Mouse (Mus musculus): ENCODE measurements around the gene Gm17660. TPM values are rescaled to one million over a fixed set of nuclear protein-coding genes. Genes with fewer than 3 reads are reported as not detected.

The Gm17660 gene
- polyA plus RNA-seq, 1 experiment from 2014 or later = 0.44 TPM

DNA sequence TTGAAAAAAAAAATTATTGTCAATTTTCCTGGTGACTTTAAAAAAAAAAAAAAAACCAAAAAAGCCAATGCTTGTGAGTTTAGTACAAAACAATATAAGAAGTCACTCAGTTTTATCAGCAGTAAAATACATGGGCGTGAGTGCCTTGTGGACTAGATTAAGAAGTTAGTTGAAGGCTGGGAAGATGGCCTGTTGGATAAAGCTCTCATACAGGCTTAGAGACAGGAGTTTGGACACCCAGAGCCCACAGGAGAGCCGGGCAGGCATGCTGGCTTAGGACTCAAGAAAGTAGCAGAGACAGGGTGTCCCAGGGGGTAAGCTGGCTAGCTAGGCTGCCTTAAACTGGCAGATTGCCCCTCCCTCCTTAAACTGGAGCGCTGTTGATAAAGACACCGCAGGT is 22.5 kb downstream of the Gm17660 start:
- no peak overlapping the region for H3K9ac ChIP-seq (replicated peaks; ENCODE audit: low read depth, low read length)
- no peak for ATAC-seq (ENCODE audit: low read depth)
- no peaks in the 10 kb centered on the region for H3K4me1 ChIP-seq (ENCODE audit: control insufficient read depth, insufficient read depth, low read length)

DNA sequence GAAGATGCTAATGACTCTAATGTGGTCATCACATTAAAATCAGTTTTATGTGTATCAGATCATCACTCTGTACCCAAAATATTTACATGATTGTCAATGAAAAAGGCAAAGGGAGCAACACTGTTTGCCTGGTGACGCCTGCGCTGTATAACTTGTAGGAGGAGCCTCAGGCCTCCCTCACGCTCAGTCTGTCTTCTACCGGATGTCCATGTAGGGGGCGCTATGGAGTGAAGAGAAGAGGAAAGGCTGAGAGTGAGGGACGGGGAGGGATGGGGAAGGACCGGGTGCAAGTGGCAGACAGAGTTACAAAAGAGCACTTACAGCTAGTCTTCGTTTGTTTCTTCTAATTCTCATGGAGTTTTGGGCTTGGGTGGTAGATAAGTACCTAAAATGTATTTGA is 24.5 kb downstream of the Gm17660 start:
- ATAC-seq (ENCODE audit: low read depth) = no peak
- H3K9me3 ChIP-seq (ENCODE audit: control insufficient read depth, low read length) = no peaks in the 10 kb centered on the region
- H3K36me3 ChIP-seq (ENCODE audit: control insufficient read depth, insufficient read depth, low read length) = peaks cover 9% of the 10 kb centered on the region; the same call in 1 of the 2 replicates
- no peak overlapping the region for H3K27ac ChIP-seq (ENCODE audit: low read depth, low read length)
- 63% methylated on average over 8 of the region's 8 CpGs for WGBS
- H3K9ac ChIP-seq (replicated peaks; ENCODE audit: low read depth, low read length) = no peak overlapping the region
- H3K27me3 ChIP-seq (ENCODE audit: control insufficient read depth, insufficient read depth, low read length) = no peaks in the 10 kb centered on the region
- no peaks in the 10 kb centered on the region for H3K4me1 ChIP-seq (ENCODE audit: control insufficient read depth, insufficient read depth, low read length)
- H3K4me2 ChIP-seq (ENCODE audit: low read depth, low read length) = no peak overlapping the region
- no peak overlapping the region for H3K4me3 ChIP-seq (ENCODE audit: low read depth, low read length)

More for the DNA sequence above, 22.5 kb downstream of the Gm17660 start:
- H3K4me2 ChIP-seq (ENCODE audit: low read depth, low read length) = no peak overlapping the region
- H3K36me3 ChIP-seq (ENCODE audit: control insufficient read depth, insufficient read depth, low read length) = peaks cover 9% of the 10 kb centered on the region; the same call in 1 of the 2 replicates
- no peak overlapping the region for H3K27ac ChIP-seq (ENCODE audit: low read depth, low read length)
- H3K4me3 ChIP-seq (ENCODE audit: low read depth, low read length) = no peak overlapping the region
- WGBS = 94% methylated on average over 4 of the region's 4 CpGs
- no peaks in the 10 kb centered on the region for H3K9me3 ChIP-seq (ENCODE audit: control insufficient read depth, low read length)
- no peaks in the 10 kb centered on the region for H3K27me3 ChIP-seq (ENCODE audit: control insufficient read depth, insufficient read depth, low read length)

DNA sequence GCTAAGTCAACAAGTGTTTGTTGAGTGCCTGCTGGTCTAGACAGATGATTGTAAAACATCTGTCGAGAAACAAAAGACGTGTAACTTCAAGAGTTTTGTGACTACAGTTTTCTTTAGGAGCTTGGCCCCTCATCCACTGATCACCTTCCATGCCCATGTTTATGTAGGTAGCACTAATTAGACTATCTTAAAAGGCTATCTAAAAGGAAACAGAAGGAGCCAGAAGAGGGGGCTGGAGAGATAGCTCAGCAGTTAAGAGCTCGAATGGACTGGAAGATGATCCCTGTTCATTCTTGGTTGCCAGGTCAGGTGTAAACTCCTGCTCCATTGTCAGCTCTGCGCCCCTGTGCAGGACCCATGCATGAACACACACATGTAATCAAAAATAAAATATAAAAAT is 29.3 kb downstream of the Gm17660 start:
- Histone ChIP-seq H3K27ac (ENCODE audit: low read depth, low read length) (no peak overlapping the region), H3K9ac (replicated peaks; ENCODE audit: low read depth, low read length) (no peak overlapping the region), H3K9me3 (ENCODE audit: control insufficient read depth, low read length) (no peaks in the 10 kb centered on the region), H3K36me3 (ENCODE audit: control insufficient read depth, insufficient read depth, low read length) (0 out of 2 replicates have a peak, but pooled peaks cover 5% of the 10 kb centered on the region), H3K4me3 (ENCODE audit: low read depth, low read length) (no peak overlapping the region), H3K4me2 (ENCODE audit: low read depth, low read length) (peak overlapping the region; percentile 47), H3K4me1 (ENCODE audit: control insufficient read depth, insufficient read depth, low read length) (0 out of 2 replicates have a peak, but pooled peaks cover 8% of the 10 kb centered on the region), H3K27me3 (ENCODE audit: control insufficient read depth, insufficient read depth, low read length) (no peaks in the 10 kb centered on the region)
- no peak for ATAC-seq (ENCODE audit: low read depth)
- 34% methylated on average over 4 of the region's 4 CpGs for WGBS

DNA sequence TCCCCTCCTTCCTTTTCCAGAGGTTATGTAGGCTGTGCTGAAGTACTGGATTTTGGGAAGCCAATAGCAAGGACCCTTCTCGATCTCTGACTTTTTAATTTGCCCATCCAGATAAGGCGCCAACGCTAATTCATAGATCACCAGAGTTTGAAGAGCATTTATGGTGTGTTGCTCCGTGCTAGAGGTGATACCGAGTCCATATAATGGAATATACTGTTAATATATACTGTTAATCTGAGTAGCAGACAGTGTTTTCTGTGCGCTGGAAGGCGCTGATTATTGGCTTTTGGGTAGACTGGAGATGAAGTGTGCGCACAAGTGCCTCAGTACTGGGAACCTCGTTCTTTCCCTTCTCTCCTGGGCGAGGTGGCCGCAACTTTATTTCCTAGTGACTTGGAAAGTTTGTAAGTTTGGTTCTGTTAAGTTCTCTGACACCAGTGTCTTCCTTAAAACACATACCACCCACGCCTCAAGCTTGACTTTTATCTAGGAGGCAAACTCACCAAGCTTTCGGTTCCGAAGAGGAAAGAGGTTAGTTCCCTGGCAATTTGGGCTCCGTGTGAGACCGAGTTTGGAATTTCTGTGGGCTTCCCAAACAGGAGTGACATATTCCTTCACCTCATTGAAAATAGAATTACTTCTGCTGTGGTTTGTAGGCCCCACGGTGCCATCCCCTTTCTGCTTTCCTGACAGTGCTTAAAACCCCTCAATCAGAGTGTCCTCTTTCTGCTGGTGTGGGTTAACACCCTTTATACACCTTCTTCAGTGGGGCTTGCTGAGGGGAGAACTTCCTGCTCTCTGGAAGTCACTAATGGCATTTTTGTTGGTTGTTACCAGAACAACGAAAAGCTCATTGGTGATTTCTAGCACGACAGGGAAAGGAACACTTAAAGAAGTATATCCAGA is 30.0 kb downstream of the Gm17660 start:
- peak overlapping the region; percentile 68 for H3K9ac ChIP-seq (replicated peaks; ENCODE audit: low read depth, low read length)
- peak overlapping the region; percentile 74; the same call in 1 of the 2 replicates for H3K27ac ChIP-seq (ENCODE audit: low read depth, low read length)
- 0 out of 2 replicates have a peak, but pooled peaks cover 5% of the 10 kb centered on the region for H3K36me3 ChIP-seq (ENCODE audit: control insufficient read depth, insufficient read depth, low read length)
- H3K27me3 ChIP-seq (ENCODE audit: control insufficient read depth, insufficient read depth, low read length) = no peaks in the 10 kb centered on the region
- peak; percentile 2; the same call in 1 of the 2 replicates for ATAC-seq (ENCODE audit: low read depth)
- H3K9me3 ChIP-seq (ENCODE audit: control insufficient read depth, low read length) = no peaks in the 10 kb centered on the region
- H3K4me1 ChIP-seq (ENCODE audit: control insufficient read depth, insufficient read depth, low read length) = 0 out of 2 replicates have a peak, but pooled peaks cover 8% of the 10 kb centered on the region
- H3K4me3 ChIP-seq (ENCODE audit: low read depth, low read length) = peak overlapping the region; percentile 58
- H3K4me2 ChIP-seq (ENCODE audit: low read depth, low read length) = peak overlapping the region; percentile 47
- WGBS = 5% methylated on average over 19 of the region's 19 CpGs

DNA sequence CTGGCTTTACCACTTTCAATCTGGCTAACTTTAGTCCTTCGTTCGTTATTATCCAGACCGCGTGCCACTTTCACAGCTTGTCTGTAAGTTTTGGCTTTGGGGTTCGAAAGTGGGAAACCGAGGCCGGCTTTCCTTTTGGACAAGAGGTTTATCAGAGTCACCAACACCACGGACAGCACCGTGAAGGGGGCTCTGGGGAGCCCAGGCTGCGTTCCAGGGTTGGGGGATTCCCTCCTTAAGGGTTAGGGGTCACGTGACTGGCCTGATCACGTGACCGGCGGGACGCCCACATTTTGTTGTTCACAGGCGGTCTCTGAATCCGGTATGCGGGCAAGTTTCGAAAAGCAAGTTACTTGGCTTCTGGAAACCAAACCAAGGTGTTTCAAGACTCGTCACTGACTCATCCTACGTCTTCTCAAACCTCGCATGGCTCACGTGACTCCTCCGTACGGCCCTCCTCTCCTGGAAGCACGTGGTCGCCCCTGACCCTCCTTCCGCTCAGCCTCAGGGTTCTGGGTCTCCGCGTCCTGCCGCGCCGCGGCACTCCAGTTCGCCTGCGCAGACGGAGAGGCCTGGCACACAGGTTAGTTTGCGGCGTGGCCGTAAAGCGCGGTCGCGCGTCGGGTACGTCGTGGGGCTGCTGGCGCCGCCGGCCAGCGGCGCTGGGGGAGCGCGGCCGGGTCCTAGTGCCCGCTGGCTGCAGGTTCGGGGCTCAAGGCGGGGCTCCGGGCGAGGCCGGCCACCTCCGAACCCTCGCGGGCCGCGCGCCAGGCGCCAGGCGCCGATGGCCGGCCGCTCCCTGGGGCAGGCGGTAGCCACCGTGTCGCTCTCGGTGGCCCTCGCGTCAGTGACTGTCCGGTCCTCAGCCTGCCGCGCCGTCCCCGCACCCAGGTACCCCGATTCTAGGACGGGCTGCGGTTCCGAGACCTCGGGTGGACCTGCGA is 30.9 kb downstream of the Gm17660 start, which contains the start of gene Nudt9:
TSS of gene Nudt9 (plus strand) at position 51 of the 944 bp plus-strand sequence.
- Histone ChIP-seq H3K36me3 (ENCODE audit: control insufficient read depth, insufficient read depth, low read length) (0 out of 2 replicates have a peak, but pooled peaks cover 5% of the 10 kb centered on the region), H3K9me3 (ENCODE audit: control insufficient read depth, low read length) (no peaks in the 10 kb centered on the region), H3K4me2 (ENCODE audit: low read depth, low read length) (peak within 1 kb of the TSS; percentile 47), H3K4me3 (ENCODE audit: low read depth, low read length) (peak within 1 kb of the TSS; percentile 58), H3K27ac (ENCODE audit: low read depth, low read length) (peak within 1 kb of the TSS; percentile 74), H3K27me3 (ENCODE audit: control insufficient read depth, insufficient read depth, low read length) (no peaks in the 10 kb centered on the region), H3K9ac (replicated peaks; ENCODE audit: low read depth, low read length) (peak within 1 kb of the TSS; percentile 68), H3K4me1 (ENCODE audit: control insufficient read depth, insufficient read depth, low read length) (0 out of 2 replicates have a peak, but pooled peaks cover 8% of the 10 kb centered on the region)
- peak; percentile 99 for ATAC-seq (ENCODE audit: low read depth)
- WGBS = 5% methylated on average over 80 of the region's 90 CpGs

DNA sequence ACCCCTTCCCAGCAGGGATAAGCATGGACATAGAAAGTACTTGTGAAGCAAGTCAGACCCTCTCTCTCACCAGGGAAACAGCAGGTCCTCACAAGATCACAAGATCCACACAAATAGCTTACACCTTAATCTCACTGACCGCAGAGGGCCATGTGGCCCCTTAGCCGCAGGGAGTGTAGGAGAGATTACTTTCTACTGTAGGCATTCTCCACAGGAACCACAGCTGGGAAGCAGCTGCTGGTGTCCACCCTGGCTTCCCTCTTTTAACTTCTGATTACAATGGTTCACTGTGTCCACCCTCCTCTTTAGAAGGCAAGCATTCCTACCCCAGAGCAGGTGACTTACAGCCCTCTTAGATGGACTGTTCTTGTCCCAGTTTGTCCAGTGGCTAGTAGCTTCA is 33.7 kb downstream of the Gm17660 start:
- no peak overlapping the region for H3K27ac ChIP-seq (ENCODE audit: low read depth, low read length)
- H3K27me3 ChIP-seq (ENCODE audit: control insufficient read depth, insufficient read depth, low read length) = no peaks in the 10 kb centered on the region
- 0 out of 2 replicates have a peak, but pooled peaks cover 8% of the 10 kb centered on the region for H3K4me1 ChIP-seq (ENCODE audit: control insufficient read depth, insufficient read depth, low read length)
- H3K36me3 ChIP-seq (ENCODE audit: control insufficient read depth, insufficient read depth, low read length) = no peaks in the 10 kb centered on the region
- no peak overlapping the region for H3K4me2 ChIP-seq (ENCODE audit: low read depth, low read length)
- H3K9ac ChIP-seq (replicated peaks; ENCODE audit: low read depth, low read length) = no peak overlapping the region
- no peaks in the 10 kb centered on the region for H3K9me3 ChIP-seq (ENCODE audit: control insufficient read depth, low read length)
- H3K4me3 ChIP-seq (ENCODE audit: low read depth, low read length) = no peak overlapping the region
- ATAC-seq (ENCODE audit: low read depth) = no peak
- WGBS = 72% methylated on average over 2 of the region's 2 CpGs

DNA sequence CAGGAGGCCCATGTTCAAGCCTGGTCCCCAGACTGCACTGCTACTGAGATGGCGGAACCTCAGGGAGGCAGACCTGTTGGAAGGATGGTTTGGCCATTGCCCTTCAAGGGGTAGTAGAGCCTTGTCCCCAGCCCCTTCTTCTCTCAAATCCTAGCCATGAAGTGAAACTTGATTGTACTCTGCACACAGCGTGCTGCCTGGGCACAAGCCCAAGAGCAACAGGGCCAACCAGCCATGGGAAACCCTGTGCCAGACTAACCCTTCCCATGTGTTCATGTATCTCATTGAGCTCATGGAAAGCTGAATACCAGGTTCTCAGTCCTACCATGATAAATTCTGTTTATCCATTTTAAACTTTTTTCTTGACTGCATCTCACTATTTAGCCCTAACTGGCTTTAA is 34.5 kb downstream of the Gm17660 start:
- Histone ChIP-seq H3K27me3 (ENCODE audit: control insufficient read depth, insufficient read depth, low read length) (no peaks in the 10 kb centered on the region), H3K36me3 (ENCODE audit: control insufficient read depth, insufficient read depth, low read length) (no peaks in the 10 kb centered on the region), H3K4me2 (ENCODE audit: low read depth, low read length) (no peak overlapping the region), H3K27ac (ENCODE audit: low read depth, low read length) (no peak overlapping the region), H3K9ac (replicated peaks; ENCODE audit: low read depth, low read length) (no peak overlapping the region), H3K4me1 (ENCODE audit: control insufficient read depth, insufficient read depth, low read length) (0 out of 2 replicates have a peak, but pooled peaks cover 8% of the 10 kb centered on the region), H3K9me3 (ENCODE audit: control insufficient read depth, low read length) (no peaks in the 10 kb centered on the region), H3K4me3 (ENCODE audit: low read depth, low read length) (no peak overlapping the region)
- WGBS = 93% methylated on average over 2 of the region's 2 CpGs
- ATAC-seq (ENCODE audit: low read depth) = no peak

DNA sequence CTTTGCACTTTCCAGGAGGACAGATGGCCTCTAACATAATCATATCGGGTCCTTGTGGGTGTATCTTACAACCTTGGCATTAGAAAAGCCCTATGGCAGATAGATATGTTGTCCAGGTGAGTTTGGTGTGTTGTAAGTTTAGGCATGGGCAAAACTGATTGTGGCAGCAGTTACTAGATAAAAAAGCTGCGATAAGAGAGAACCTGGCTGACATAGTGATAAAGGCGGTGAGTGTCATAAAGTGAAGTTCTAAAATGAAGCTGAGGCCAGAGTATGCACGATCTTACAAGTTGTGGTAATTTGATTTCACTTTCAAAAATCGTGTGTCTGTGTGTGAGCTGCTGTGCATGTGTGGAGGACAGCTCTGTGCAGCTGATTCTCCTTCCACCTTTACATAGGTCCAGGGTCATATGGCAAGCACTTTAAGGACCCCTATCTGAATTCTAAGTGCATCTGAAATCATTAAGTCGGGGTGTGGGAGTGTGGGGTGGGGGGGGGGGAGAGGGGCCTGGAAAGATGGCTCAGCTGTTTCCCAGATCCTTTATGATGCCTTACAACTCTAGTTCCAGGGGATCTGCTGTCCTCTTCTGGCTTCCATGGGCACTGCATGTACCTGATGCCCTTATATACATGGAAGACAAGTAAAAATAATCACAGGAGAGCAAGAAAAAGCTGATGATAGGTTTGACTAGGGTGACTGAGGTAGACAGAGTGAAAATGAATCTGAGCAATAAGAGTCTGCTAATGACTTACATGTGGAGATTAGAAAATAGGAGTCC is 38.1 kb downstream of the Gm17660 start:
- Histone ChIP-seq H3K4me3 (ENCODE audit: low read depth, low read length) (no peak overlapping the region), H3K36me3 (ENCODE audit: control insufficient read depth, insufficient read depth, low read length) (no peaks in the 10 kb centered on the region), H3K27ac (ENCODE audit: low read depth, low read length) (no peak overlapping the region), H3K9ac (replicated peaks; ENCODE audit: low read depth, low read length) (no peak overlapping the region), H3K4me2 (ENCODE audit: low read depth, low read length) (no peak overlapping the region), H3K27me3 (ENCODE audit: control insufficient read depth, insufficient read depth, low read length) (no peaks in the 10 kb centered on the region), H3K4me1 (ENCODE audit: control insufficient read depth, insufficient read depth, low read length) (no peaks in the 10 kb centered on the region), H3K9me3 (ENCODE audit: control insufficient read depth, low read length) (no peaks in the 10 kb centered on the region)
- 76% methylated on average over 6 of the region's 6 CpGs for WGBS
- peak; percentile 44; the same call in 1 of the 2 replicates for ATAC-seq (ENCODE audit: low read depth)
